Mouse (Mus musculus) liver, embryonic 15.5 days (tissue): ENCODE measurements around the gene Actl6b. TPM values are rescaled to one million over a fixed set of nuclear protein-coding genes. Genes with fewer than 3 reads are reported as not detected.

Experiments
- ATAC-seq: fragments of 200-750 bp; cut with Nextera tagmentation; 2 replicates; pipeline ENCODE4 v1.8.0; 2017; ENCODE audit warnings: moderate number of reproducible peaks, mild to moderate bottlenecking, moderate library complexity; ENCODE audit not compliant: insufficient read depth
- H3K27ac ChIP-seq: fragments of 300-500 bp; sonication (generic); replicated peaks from 2 replicates; pipeline ENCODE4 v1.5.1; 2015; ENCODE audit warnings: mild to moderate bottlenecking, inconsistent platforms
- H3K27me3 ChIP-seq: fragments of 300-500 bp; sonication (generic); 2 replicates; pipeline ENCODE4 v1.6.1; 2015; ENCODE audit warnings: mild to moderate bottlenecking, inconsistent platforms
- H3K36me3 ChIP-seq: fragments of 300-500 bp; sonication (generic); replicated peaks from 2 replicates; pipeline ENCODE4 v1.6.1; 2015; ENCODE audit warnings: moderate library complexity, mild to moderate bottlenecking, inconsistent platforms
- H3K4me1 ChIP-seq: fragments of 300-500 bp; sonication (generic); replicated peaks from 2 replicates; pipeline ENCODE4 v1.6.1; 2015; ENCODE audit warnings: inconsistent platforms
- H3K4me2 ChIP-seq: fragments of 300-500 bp; sonication (generic); 2 replicates; pipeline ENCODE4 v1.6.1; 2015; ENCODE audit warnings: moderate library complexity, mild to moderate bottlenecking, inconsistent platforms
- H3K4me3 ChIP-seq: fragments of 300-500 bp; sonication (generic); replicated peaks from 2 replicates; pipeline ENCODE4 v1.5.1; 2015; ENCODE audit warnings: mild to moderate bottlenecking, inconsistent platforms
- H3K9ac ChIP-seq: fragments of 300-500 bp; sonication (generic); 2 replicates; pipeline ENCODE4 v1.6.1; 2015; ENCODE audit warnings: moderate library complexity, mild to moderate bottlenecking, inconsistent platforms
- H3K9me3 ChIP-seq: fragments of 300-500 bp; sonication (generic); replicated peaks from 2 replicates; pipeline ENCODE4 v1.6.1; 2016; ENCODE audit warnings: inconsistent platforms
- WGBS: fragments of 180-500 bp; shearing (Covaris S2); methylation state at CpG from one replicate; pipeline ENCODE4 v1.1.7; 2015; ENCODE audit warnings: mixed read lengths; ENCODE audit not compliant: insufficient replicate concordance; 5-methylcytosine and 5-hydroxymethylcytosine counted together
- polyA plus RNA-seq: library from polyadenylated mRNA; unstranded; fragments of >200 nt; fragmentation: Nextera tagmentation; extraction: Ambion mirVana; gene quantifications from 2 replicates; pipeline ENCODE4 v1.2.1, GENCODE M21; 2015

Gene Actl6b
- polyA plus RNA-seq, 1 experiment from 2014 or later, result 0.07 TPM

GRCm38 (mm10) chr5:137519691-137520550 is 33.4 kb upstream of the Actl6b start:
- Histone ChIP-seq H3K4me1 (peaks cover 11% of the 10 kb centered on the region), H3K36me3 (peaks cover 68% of the 10 kb centered on the region), H3K4me2 (no peak overlapping the region), H3K4me3 (no peak overlapping the region), H3K27ac (no peak overlapping the region), H3K9ac (no peak overlapping the region), H3K9me3 (no peaks in the 10 kb centered on the region), H3K27me3 (no peaks in the 10 kb centered on the region)
- ATAC-seq, result no peak
- WGBS, result 89% methylated on average over 27 of the region's 27 CpGs

DNA sequence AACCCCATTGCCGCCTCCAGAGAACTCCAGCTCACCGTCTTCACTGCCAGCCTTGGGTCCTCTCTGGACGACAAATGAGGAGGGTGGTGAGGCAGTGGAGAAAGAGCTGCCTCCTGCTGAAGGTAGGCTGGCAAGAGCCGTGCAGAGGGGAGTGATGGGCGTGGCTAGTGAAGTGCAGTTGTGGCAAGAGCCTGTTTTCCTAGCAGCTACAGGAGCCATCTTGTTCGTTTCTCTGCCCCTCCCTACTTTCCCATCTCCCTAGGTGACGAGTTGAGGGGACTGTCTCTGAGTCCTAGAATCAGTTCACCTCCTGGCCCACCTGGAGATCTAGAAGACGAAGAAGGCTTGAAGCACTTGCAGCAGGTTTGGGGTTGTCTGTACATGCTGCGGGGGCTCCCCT is 31.5 kb upstream of the Actl6b start:
- WGBS, result 71% methylated on average over 9 of the region's 9 CpGs
- Histone ChIP-seq H3K27ac (no peak overlapping the region), H3K9me3 (no peaks in the 10 kb centered on the region), H3K4me2 (no peak overlapping the region), H3K36me3 (peaks cover 87% of the 10 kb centered on the region), H3K9ac (no peak overlapping the region), H3K4me3 (no peak overlapping the region), H3K4me1 (peaks cover 15% of the 10 kb centered on the region), H3K27me3 (no peaks in the 10 kb centered on the region)
- no peak for ATAC-seq

DNA sequence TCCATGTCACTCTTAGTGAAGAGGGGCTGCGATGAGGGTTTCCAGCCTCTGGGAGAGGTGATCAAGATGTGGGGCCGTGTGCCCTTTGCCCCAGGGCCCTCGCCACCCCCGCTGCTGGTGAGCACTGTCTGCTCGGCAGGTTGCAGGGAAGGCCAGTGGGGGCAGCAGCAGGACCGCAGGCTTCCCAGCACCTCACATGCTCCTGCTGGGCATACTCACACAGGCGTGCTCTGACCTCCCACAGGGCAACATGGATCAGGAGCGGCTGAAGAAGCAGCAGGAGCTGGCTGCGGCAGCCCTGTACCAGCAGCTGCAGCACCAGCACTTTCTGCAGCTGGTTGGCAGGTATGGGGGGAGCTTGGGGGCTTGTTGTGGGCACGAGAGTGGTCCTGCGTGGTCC is 30.6 kb upstream of the Actl6b start:
- 85% methylated on average over 11 of the region's 11 CpGs for WGBS
- no peak for ATAC-seq
- H3K36me3 ChIP-seq, result peaks cover 92% of the 10 kb centered on the region
- H3K4me3 ChIP-seq, result no peak overlapping the region
- H3K9ac ChIP-seq, result no peak overlapping the region
- no peaks in the 10 kb centered on the region for H3K9me3 ChIP-seq
- H3K27me3 ChIP-seq, result no peaks in the 10 kb centered on the region
- H3K4me1 ChIP-seq, result peaks cover 23% of the 10 kb centered on the region
- H3K4me2 ChIP-seq, result no peak overlapping the region
- H3K27ac ChIP-seq, result no peak overlapping the region

GRCm38 (mm10) chr5:137523396-137524250 is 29.7 kb upstream of the Actl6b start:
- H3K9ac ChIP-seq, result no peak overlapping the region
- H3K36me3 ChIP-seq, result peaks cover 99% of the 10 kb centered on the region
- WGBS, result 81% methylated on average over 25 of the region's 25 CpGs
- no peak overlapping the region for H3K4me2 ChIP-seq
- H3K4me3 ChIP-seq, result no peak overlapping the region
- no peaks in the 10 kb centered on the region for H3K9me3 ChIP-seq
- ATAC-seq, result no peak
- H3K27me3 ChIP-seq, result no peaks in the 10 kb centered on the region
- H3K27ac ChIP-seq, result no peak overlapping the region
- H3K4me1 ChIP-seq, result peaks cover 32% of the 10 kb centered on the region

GRCm38 (mm10) chr5:137524251-137524515 is 29.1 kb upstream of the Actl6b start:
- peaks cover 99% of the 10 kb centered on the region for H3K36me3 ChIP-seq
- ATAC-seq, result no peak
- H3K27ac ChIP-seq, result no peak overlapping the region
- H3K27me3 ChIP-seq, result no peaks in the 10 kb centered on the region
- H3K4me3 ChIP-seq, result no peak overlapping the region
- no peaks in the 10 kb centered on the region for H3K9me3 ChIP-seq
- no peak overlapping the region for H3K4me2 ChIP-seq
- H3K9ac ChIP-seq, result no peak overlapping the region
- H3K4me1 ChIP-seq, result peaks cover 38% of the 10 kb centered on the region
- WGBS, result 80% methylated on average over 8 of the region's 8 CpGs

DNA sequence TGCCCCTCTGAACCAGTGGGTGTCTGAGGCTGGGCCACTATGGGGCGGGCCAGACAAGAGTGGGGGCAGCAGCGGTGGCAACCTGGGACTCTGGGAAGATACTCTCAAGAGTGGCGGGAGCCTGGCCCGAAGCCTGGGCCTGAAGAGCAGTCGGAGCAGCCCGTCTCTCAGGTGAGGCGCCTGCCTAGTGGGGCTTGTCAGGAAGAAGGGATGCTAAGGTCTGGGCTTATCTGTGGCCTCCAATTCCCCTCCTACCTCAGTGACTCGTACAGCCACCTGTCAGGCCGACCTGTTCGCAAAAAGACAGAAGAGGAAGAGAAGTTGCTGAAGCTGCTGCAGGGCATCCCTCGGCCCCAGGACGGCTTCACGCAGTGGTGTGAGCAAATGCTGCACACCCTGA is 28.6 kb upstream of the Actl6b start:
- Histone ChIP-seq H3K9me3 (no peaks in the 10 kb centered on the region), H3K4me1 (peaks cover 42% of the 10 kb centered on the region), H3K27me3 (no peaks in the 10 kb centered on the region), H3K4me3 (no peak overlapping the region), H3K9ac (no peak overlapping the region), H3K4me2 (no peak overlapping the region), H3K27ac (no peak overlapping the region), H3K36me3 (peaks cover 99% of the 10 kb centered on the region)
- no peak for ATAC-seq
- 84% methylated on average over 13 of the region's 13 CpGs for WGBS

- ATAC-seq, result no peak
- Histone ChIP-seq H3K9me3 (no peaks in the 10 kb centered on the region), H3K27ac (no peak overlapping the region), H3K4me3 (no peak overlapping the region), H3K4me2 (no peak overlapping the region), H3K9ac (no peak overlapping the region), H3K27me3 (no peaks in the 10 kb centered on the region), H3K36me3 (peaks cover 99% of the 10 kb centered on the region), H3K4me1 (peaks cover 50% of the 10 kb centered on the region)
- 73% methylated on average over 16 of the region's 16 CpGs for WGBS
These were observed 27.8 kb upstream of the Actl6b start for GRCm38 (mm10) chr5:137525511-137525910.

DNA sequence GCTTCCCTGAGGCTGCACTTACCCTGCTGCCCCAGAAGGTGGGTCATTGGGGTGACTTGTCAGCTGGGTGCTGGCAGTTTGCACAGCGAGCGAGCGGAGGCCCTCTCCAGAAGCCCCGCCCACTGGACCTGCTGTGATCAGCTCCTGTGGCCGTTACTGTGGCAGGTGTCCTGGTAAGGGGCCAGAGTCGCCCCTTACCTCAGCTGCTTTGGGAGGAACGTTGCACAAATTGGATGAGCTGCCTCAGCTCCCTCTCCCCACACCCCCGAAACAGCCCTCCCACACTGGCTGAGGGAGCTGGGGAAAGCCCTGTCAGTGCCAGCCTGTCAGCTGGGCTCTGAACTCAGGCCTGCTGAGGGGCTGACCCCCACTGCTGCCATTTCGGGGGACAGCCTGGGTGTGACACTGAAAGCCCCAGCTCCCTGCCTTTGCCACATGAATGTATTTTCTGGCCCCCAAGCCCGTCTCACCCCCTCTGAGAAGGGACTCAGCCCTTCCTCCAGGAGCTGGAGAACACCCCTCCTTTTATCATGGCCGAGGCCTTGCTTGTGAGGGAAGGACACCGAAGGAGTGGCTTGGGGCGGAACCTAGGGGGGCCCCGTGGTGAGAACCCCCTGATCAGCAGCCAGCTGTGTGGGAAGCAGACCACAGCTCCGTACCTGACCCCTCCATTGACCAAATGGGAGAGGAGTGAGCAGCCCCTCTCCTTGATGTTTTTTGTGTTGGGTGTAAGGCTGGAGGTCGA is 27.0 kb upstream of the Actl6b start:
- Histone ChIP-seq H3K27ac (peak overlapping the region; percentile 55; the same call in 1 of the 2 replicates), H3K27me3 (no peaks in the 10 kb centered on the region), H3K9ac (no peak overlapping the region), H3K9me3 (no peaks in the 10 kb centered on the region), H3K4me2 (no peak overlapping the region; the same call in 1 of the 2 replicates), H3K4me1 (peaks cover 59% of the 10 kb centered on the region), H3K36me3 (peaks cover 92% of the 10 kb centered on the region), H3K4me3 (no peak overlapping the region)
- 24% methylated on average over 16 of the region's 16 CpGs for WGBS
- no peak for ATAC-seq

GRCm38 (mm10) chr5:137527413-137527812 is 25.9 kb upstream of the Actl6b start:
- ATAC-seq, result no peak
- H3K9ac ChIP-seq, result no peak overlapping the region
- no peak overlapping the region for H3K4me3 ChIP-seq
- H3K36me3 ChIP-seq, result peaks cover 81% of the 10 kb centered on the region
- no peaks in the 10 kb centered on the region for H3K27me3 ChIP-seq
- H3K9me3 ChIP-seq, result no peaks in the 10 kb centered on the region
- peaks cover 67% of the 10 kb centered on the region for H3K4me1 ChIP-seq
- peak overlapping the region; percentile 19; the same call in 1 of the 2 replicates for H3K27ac ChIP-seq
- H3K4me2 ChIP-seq, result no peak overlapping the region
- 46% methylated on average over 1 of the region's 1 CpGs for WGBS

DNA sequence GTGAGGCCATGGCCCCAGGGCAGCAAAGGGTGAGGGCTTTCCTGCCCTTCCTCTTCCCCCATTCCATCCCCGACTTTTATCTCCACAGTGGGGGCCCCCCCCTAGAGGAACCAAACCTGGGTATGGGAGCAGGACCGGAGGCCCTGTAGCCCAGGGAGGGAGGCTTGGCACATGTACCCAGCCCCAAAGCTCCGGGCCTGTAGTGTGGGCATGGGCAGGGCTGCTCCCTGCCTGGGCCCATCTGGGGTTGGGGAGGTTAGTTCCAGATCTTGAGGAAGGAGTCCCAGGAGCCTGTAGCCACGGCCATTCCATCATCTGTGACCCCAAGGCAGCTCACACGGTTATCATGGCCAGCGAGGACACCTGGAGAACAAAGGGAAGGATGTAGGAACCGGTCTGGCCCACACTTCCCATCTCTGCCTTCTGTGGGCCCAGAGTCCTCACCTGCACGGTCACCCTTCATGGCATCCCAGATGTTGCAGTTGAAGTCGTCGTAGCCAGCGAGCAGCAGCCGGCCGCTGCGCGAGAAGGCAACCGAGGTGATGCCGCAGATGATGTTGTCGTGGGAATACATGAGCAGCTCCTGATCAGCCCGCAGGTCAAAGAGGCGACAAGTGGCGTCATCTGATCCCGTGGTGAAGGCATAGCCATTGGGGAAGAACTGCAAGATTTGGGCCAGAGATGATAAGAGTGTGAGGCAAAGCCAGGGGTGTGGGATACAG is 24.9 kb upstream of the Actl6b start:
- no peak overlapping the region for H3K27ac ChIP-seq
- H3K9me3 ChIP-seq, result no peaks in the 10 kb centered on the region
- WGBS, result 78% methylated on average over 22 of the region's 22 CpGs
- H3K27me3 ChIP-seq, result no peaks in the 10 kb centered on the region
- peaks cover 71% of the 10 kb centered on the region for H3K36me3 ChIP-seq
- no peak overlapping the region for H3K4me2 ChIP-seq
- H3K4me1 ChIP-seq, result peaks cover 67% of the 10 kb centered on the region
- H3K9ac ChIP-seq, result no peak overlapping the region
- no peak overlapping the region for H3K4me3 ChIP-seq
- no peak for ATAC-seq
